Mouse (Mus musculus) heart, postnatal 0 days (tissue): ENCODE data around the gene Olfr460.

Experiments
- CTCF ChIP-seq: IDR thresholded peaks from 2 replicates; pipeline ENCODE4 v1.5.1; 2016; ENCODE audit warnings: antibody characterized with exemption, control low read depth, low read depth
- EP300 ChIP-seq: IDR thresholded peaks from 2 replicates; pipeline ENCODE4 v1.6.1; 2016; ENCODE audit warnings: antibody characterized with exemption, low read depth

DNA sequence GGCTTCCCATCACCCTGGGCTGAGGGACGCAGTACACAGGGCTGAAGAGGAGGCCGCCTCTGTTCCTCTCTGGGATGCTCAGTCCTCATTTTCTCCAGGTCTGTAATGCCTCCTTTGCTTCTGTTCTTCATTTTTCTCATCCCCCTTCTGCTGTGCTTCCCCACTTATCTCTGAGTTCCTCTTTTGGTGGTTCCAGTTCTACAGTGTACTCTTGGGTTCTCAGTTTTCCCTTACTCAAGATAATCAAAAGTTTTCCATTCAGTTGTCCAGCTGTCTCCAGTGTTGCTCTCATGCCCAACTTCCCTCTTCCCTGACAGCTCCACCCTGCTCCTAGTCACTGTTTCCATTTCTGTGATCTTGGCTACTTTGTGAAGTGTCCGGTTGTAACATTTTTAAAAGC lies 4.3 kb downstream of the Olfr460 start:
- TF ChIP-seq CTCF (no peak), EP300 (no peak)
